Comparison of ENCODE assay signal across 8 mouse cellular contexts in genomic region chr9:96258478-96258877, GRCm38 (mm10).
DNase-seq lines count a peak whose midpoint lies in the region; ATAC-seq and TF ChIP-seq lines count a peak whose summit lies in the region.

No protein-coding gene starts in this region.

- H3K9ac ChIP-seq in heart, embryonic 11.5 days (ENCODE audit: low read depth, low read length): no peak overlapping the region
- 0 out of 2 replicates have a peak overlapping the region, but pooled peaks have one; percentile 23 for H3K9ac ChIP-seq in hindbrain, embryonic 12.5 days
- peak overlapping the region; percentile 61 for H3K9ac ChIP-seq in liver, postnatal 0 days (replicated peaks)
- no peak overlapping the region for H3K9ac ChIP-seq in stomach, embryonic 15.5 days

- H3K27me3 ChIP-seq in heart, embryonic 11.5 days (ENCODE audit: control insufficient read depth, insufficient read depth, low read length): no peaks in the 10 kb centered on the region
- no peaks in the 10 kb centered on the region for H3K27me3 ChIP-seq in hindbrain, embryonic 12.5 days
- no peaks in the 10 kb centered on the region for H3K27me3 ChIP-seq in liver, postnatal 0 days (ENCODE audit: insufficient read depth, low read length)
- no peaks in the 10 kb centered on the region for H3K27me3 ChIP-seq in stomach, embryonic 15.5 days (replicated peaks)

- intact Hi-C loops in heart, postnatal 25 days (cut with DNase I): no loop called here

- peak overlapping the region; percentile 69 for H3K4me2 ChIP-seq in heart, embryonic 11.5 days
- H3K4me2 ChIP-seq in hindbrain, embryonic 12.5 days (replicated peaks): peak overlapping the region; percentile 64
- H3K4me2 ChIP-seq in liver, postnatal 0 days (ENCODE audit: low read depth, low read length): no peak overlapping the region
- no peak overlapping the region; the same call in 1 of the 2 replicates for H3K4me2 ChIP-seq in stomach, embryonic 15.5 days

- no peaks in the 10 kb centered on the region for H3K36me3 ChIP-seq in heart, embryonic 11.5 days (ENCODE audit: control insufficient read depth, insufficient read depth, low read length)
- no peaks in the 10 kb centered on the region for H3K36me3 ChIP-seq in hindbrain, embryonic 12.5 days
- H3K36me3 ChIP-seq in liver, postnatal 0 days (replicated peaks; ENCODE audit: insufficient read depth, low read length): 0 out of 2 replicates have a peak, but pooled peaks cover 4% of the 10 kb centered on the region
- H3K36me3 ChIP-seq in stomach, embryonic 15.5 days: no peaks in the 10 kb centered on the region

- H3K9me3 ChIP-seq in heart, embryonic 11.5 days (replicated peaks; ENCODE audit: control insufficient read depth, low read length): no peaks in the 10 kb centered on the region
- no peaks in the 10 kb centered on the region for H3K9me3 ChIP-seq in hindbrain, embryonic 12.5 days (replicated peaks)
- H3K9me3 ChIP-seq in liver, postnatal 0 days (ENCODE audit: low read length): no peaks in the 10 kb centered on the region
- H3K9me3 ChIP-seq in stomach, embryonic 15.5 days: no peaks in the 10 kb centered on the region

- peak overlapping the region; percentile 2; the same call in 1 of the 2 replicates for H3K27ac ChIP-seq in heart, embryonic 11.5 days (ENCODE audit: low read depth, low read length)
- peak overlapping the region; percentile 74; the same call in 1 of the 2 replicates for H3K27ac ChIP-seq in hindbrain, embryonic 12.5 days
- H3K27ac ChIP-seq in liver, postnatal 0 days (ENCODE audit: low read depth): peak overlapping the region; percentile 89
- H3K27ac ChIP-seq in stomach, embryonic 15.5 days: no peak overlapping the region

- no peak for TF ChIP-seq CTCF in liver, postnatal 0 days (IDR thresholded peaks at IDR 0.05; ENCODE audit: low read depth)

- ATAC-seq in heart, embryonic 11.5 days (replicated peaks; ENCODE audit: insufficient number of reproducible peaks, low FRiP score, low TSS enrichment): peak; percentile 88
- ATAC-seq in hindbrain, embryonic 12.5 days (ENCODE audit: low FRiP score): peak; percentile 74
- peak; percentile 96 for ATAC-seq in liver, postnatal 0 days
- ATAC-seq in stomach, embryonic 15.5 days (ENCODE audit: insufficient read depth, low FRiP score, low read depth): peak; percentile 92

- H3K4me1 ChIP-seq in heart, embryonic 11.5 days (ENCODE audit: control insufficient read depth, insufficient read depth, low read length): no peaks in the 10 kb centered on the region
- H3K4me1 ChIP-seq in hindbrain, embryonic 12.5 days: peaks cover 6% of the 10 kb centered on the region; the same call in 1 of the 2 replicates
- H3K4me1 ChIP-seq in liver, postnatal 0 days (ENCODE audit: insufficient read depth): peaks cover 27% of the 10 kb centered on the region
- H3K4me1 ChIP-seq in stomach, embryonic 15.5 days: no peaks in the 10 kb centered on the region

- 6% methylated on average over 6 of the region's 6 CpGs for WGBS in heart, embryonic 11.5 days (ENCODE audit: insufficient replicate concordance)
- 3% methylated on average over 6 of the region's 6 CpGs for WGBS in hindbrain, embryonic 12.5 days
- 24% methylated on average over 6 of the region's 6 CpGs for WGBS in liver, postnatal 0 days (ENCODE audit: insufficient replicate concordance)
- 17% methylated on average over 6 of the region's 6 CpGs for WGBS in stomach, embryonic 15.5 days

- no peak for DNase-seq in heart, postnatal 25 days (ENCODE audit: low spot score)
- peak; percentile 87 for DNase-seq in embryo, embryonic 10 days (ENCODE audit: low spot score)
- peak; percentile 79 for DNase-seq in liver, postnatal 0 days
- no peak for DNase-seq in frontal cortex, postnatal 25 days (ENCODE audit: low spot score in 2 of 2)
- no peak for DNase-seq in right cerebral cortex, postnatal 14 days

- peak overlapping the region; percentile 53 for H3K4me3 ChIP-seq in heart, embryonic 11.5 days (ENCODE audit: low read depth, low read length)
- H3K4me3 ChIP-seq in hindbrain, embryonic 12.5 days: peak overlapping the region; percentile 40
- peak overlapping the region; percentile 51 for H3K4me3 ChIP-seq in liver, postnatal 0 days (ENCODE audit: low read depth, low read length)
- H3K4me3 ChIP-seq in stomach, embryonic 15.5 days (replicated peaks): no peak overlapping the region

- TF ChIP-seq EP300 in liver, postnatal 0 days (IDR thresholded peaks at IDR 0.05; ENCODE audit: low read depth): peak; percentile 91

Comparison
In these comparisons a context has a peak if more than half of its experiments do, and no peak if none do; other contexts are left out.
1. H3K4me2 ChIP-seq: peak in heart, embryonic 11.5 days (single experiment) and hindbrain, embryonic 12.5 days (single experiment); none in liver, postnatal 0 days (single experiment) and stomach, embryonic 15.5 days (single experiment).
2. H3K9ac ChIP-seq: peak in hindbrain, embryonic 12.5 days (single experiment) and liver, postnatal 0 days (single experiment); none in heart, embryonic 11.5 days (single experiment) and stomach, embryonic 15.5 days (single experiment).
3. DNase-seq: peak in embryo, embryonic 10 days (single experiment) and liver, postnatal 0 days (single experiment); none in heart, postnatal 25 days (single experiment), frontal cortex, postnatal 25 days (0 of 2) and right cerebral cortex, postnatal 14 days (single experiment).
4. Peak in every context shown above with its lines, with median percentiles within 50 percentile points of each other: ATAC-seq.